Mouse (Mus musculus) intestine, postnatal 0 days (tissue): ENCODE results near the gene Zmpste24. TPM values are rescaled to one million over a fixed set of nuclear protein-coding genes. Genes with fewer than 3 reads are reported as not detected.
"Not testable (repeated sequence)": the region's sequence is repeated elsewhere in the genome, so short reads cannot be mapped to it uniquely, and the experiment has no call there.

Experiments used
- ATAC-seq: fragments of 200-750 bp; cut with Nextera tagmentation; 2 replicates; pipeline ENCODE4 v1.8.0; 2017; ENCODE audit warnings: mild to moderate bottlenecking, moderate TSS enrichment, moderate library complexity
- H3K27ac ChIP-seq: fragments of 300-500 bp; sonication (generic); 2 replicates; pipeline ENCODE4 v1.5.1; 2014; ENCODE audit warnings: mild to moderate bottlenecking, low read depth, low read length, moderate library complexity
- H3K27me3 ChIP-seq: fragments of 300-500 bp; sonication (generic); replicated peaks from 2 replicates; pipeline ENCODE4 v1.6.1; 2014; ENCODE audit warnings: low read length, mixed read lengths; ENCODE audit not compliant: control insufficient read depth, insufficient read depth
- H3K36me3 ChIP-seq: fragments of 300-500 bp; sonication (generic); 2 replicates; pipeline ENCODE4 v1.6.1; 2014; ENCODE audit warnings: mild to moderate bottlenecking, moderate library complexity; ENCODE audit not compliant: control insufficient read depth, insufficient read depth
- H3K4me1 ChIP-seq: fragments of 300-500 bp; sonication (generic); replicated peaks from 2 replicates; pipeline ENCODE4 v1.6.1; 2014; ENCODE audit warnings: antibody characterized with exemption, low read length, mixed read lengths; ENCODE audit not compliant: control insufficient read depth, insufficient read depth
- H3K4me2 ChIP-seq: fragments of 300-500 bp; sonication (generic); replicated peaks from 2 replicates; pipeline ENCODE4 v1.6.1; 2014; ENCODE audit warnings: low read depth, mild to moderate bottlenecking, moderate library complexity
- H3K4me3 ChIP-seq: fragments of 300-500 bp; sonication (generic); 2 replicates; pipeline ENCODE4 v1.5.1; 2014; ENCODE audit warnings: low read depth, low read length
- H3K9ac ChIP-seq: fragments of 300-500 bp; sonication (generic); 2 replicates; pipeline ENCODE4 v1.6.1; 2014; ENCODE audit warnings: mild to moderate bottlenecking, low read depth, low read length
- H3K9me3 ChIP-seq: fragments of 300-500 bp; sonication (generic); 2 replicates; pipeline ENCODE4 v1.6.1; 2016; ENCODE audit warnings: mixed run types; ENCODE audit not compliant: control insufficient read depth
- CTCF ChIP-seq: sonication (generic); IDR thresholded peaks from 2 replicates; pipeline ENCODE4 v1.5.1; 2016; ENCODE audit warnings: low read depth, mild to moderate bottlenecking, control low read depth, antibody characterized with exemption, moderate library complexity
- WGBS: fragments of 180-500 bp; shearing (Covaris S2); extraction: QIAGEN DNeasy Blood & Tissue Kit; methylation state at CpG from one replicate; pipeline ENCODE4 v1.1.7; 2014; 5-methylcytosine and 5-hydroxymethylcytosine counted together
- polyA plus RNA-seq: library from polyadenylated mRNA; unstranded; fragments of >200 nt; fragmentation: Nextera tagmentation; extraction: Ambion mirVana; gene quantifications from 2 replicates; pipeline ENCODE4 v1.2.1, GENCODE M21; 2015

Zmpste24 gene
- polyA plus RNA-seq, 1 experiment from 2014 or later: 22.9 TPM

DNA sequence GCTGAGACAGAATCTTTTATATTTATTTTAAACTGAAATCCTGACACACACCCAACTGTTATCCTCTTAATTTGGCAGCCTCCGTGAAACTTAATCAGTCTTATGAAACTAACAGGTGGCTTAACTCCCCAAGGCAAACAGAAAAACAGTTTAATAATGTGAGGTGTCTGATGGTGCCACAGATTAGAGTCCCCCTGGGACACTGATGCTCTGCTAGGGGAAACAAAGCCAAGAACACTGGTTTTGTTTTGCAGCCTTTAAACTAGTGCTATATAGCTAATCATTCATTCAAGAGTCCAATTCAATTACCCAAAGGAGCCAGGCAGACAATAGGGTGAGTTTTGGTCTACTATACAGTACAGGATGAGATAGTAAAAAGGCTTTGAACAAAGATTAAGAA, 17.6 kb downstream of the Zmpste24 start:
- no peaks in the 10 kb centered on the region for H3K27me3 ChIP-seq
- TF ChIP-seq CTCF: no peak
- H3K27ac ChIP-seq: no peak overlapping the region
- H3K4me3 ChIP-seq: no peak overlapping the region
- no peaks in the 10 kb centered on the region for H3K9me3 ChIP-seq
- no peak overlapping the region for H3K4me2 ChIP-seq
- peaks cover 55% of the 10 kb centered on the region for H3K36me3 ChIP-seq
- ATAC-seq: no peak
- H3K4me1 ChIP-seq: no peaks in the 10 kb centered on the region
- H3K9ac ChIP-seq: no peak overlapping the region
- 75% methylated on average over 1 of the region's 1 CpGs for WGBS

GRCm38 (mm10) chr4:121077915-121078646, 20.0 kb downstream of the Zmpste24 start:
- no peaks in the 10 kb centered on the region for H3K27me3 ChIP-seq
- TF ChIP-seq CTCF: no peak
- H3K9me3 ChIP-seq: no peaks in the 10 kb centered on the region
- WGBS: 68% methylated on average over 3 of the region's 3 CpGs
- H3K9ac ChIP-seq: no peak overlapping the region
- H3K4me3 ChIP-seq: no peak overlapping the region
- ATAC-seq: no peak
- peaks cover 47% of the 10 kb centered on the region for H3K36me3 ChIP-seq
- H3K4me1 ChIP-seq: no peaks in the 10 kb centered on the region
- H3K4me2 ChIP-seq: no peak overlapping the region
- no peak overlapping the region for H3K27ac ChIP-seq

- no peaks in the 10 kb centered on the region for H3K27me3 ChIP-seq
- 87% methylated on average over 4 of the region's 4 CpGs for WGBS
These were observed 23.8 kb downstream of the Zmpste24 start for GRCm38 (mm10) chr4:121074250-121074649.

GRCm38 (mm10) chr4:121065336-121065735, 32.7 kb downstream of the Zmpste24 start:
- Histone ChIP-seq H3K27ac (no peak overlapping the region), H3K4me1 (no peaks in the 10 kb centered on the region), H3K9me3 (no peaks in the 10 kb centered on the region), H3K4me3 (no peak overlapping the region), H3K9ac (no peak overlapping the region), H3K27me3 (no peaks in the 10 kb centered on the region), H3K36me3 (peaks cover 42% of the 10 kb centered on the region), H3K4me2 (no peak overlapping the region)
- 62% methylated on average over 2 of the region's 2 CpGs for WGBS
- no peak for TF ChIP-seq CTCF
- ATAC-seq: no peak

More at GRCm38 (mm10) chr4:121074250-121074649, 23.8 kb downstream of the Zmpste24 start:
- H3K4me3 ChIP-seq: no peak overlapping the region
- H3K27ac ChIP-seq: no peak overlapping the region
- peaks cover 29% of the 10 kb centered on the region for H3K36me3 ChIP-seq
- no peak for ATAC-seq
- no peak overlapping the region for H3K9ac ChIP-seq
- no peaks in the 10 kb centered on the region for H3K4me1 ChIP-seq
- no peaks in the 10 kb centered on the region for H3K9me3 ChIP-seq
- no peak overlapping the region for H3K4me2 ChIP-seq
- no peak for TF ChIP-seq CTCF

- not testable (repeated sequence) for H3K4me1 ChIP-seq, H3K4me2 ChIP-seq, H3K27ac ChIP-seq, H3K9ac ChIP-seq, ATAC-seq, H3K9me3 ChIP-seq, H3K4me3 ChIP-seq, H3K27me3 ChIP-seq
- H3K36me3 ChIP-seq: peaks cover 30% of the 10 kb centered on the region; the same call in 1 of the 2 replicates
- WGBS: 84% methylated on average over 10 of the region's 10 CpGs
These were observed 38.8 kb downstream of the Zmpste24 start for GRCm38 (mm10) chr4:121059218-121059617.

GRCm38 (mm10) chr4:121057032-121057431, 41.0 kb downstream of the Zmpste24 start:
- Histone ChIP-seq H3K4me1 (no peaks in the 10 kb centered on the region), H3K4me2 (no peak overlapping the region), H3K9me3 (no peaks in the 10 kb centered on the region), H3K27ac (no peak overlapping the region), H3K27me3 (no peaks in the 10 kb centered on the region), H3K36me3 (peaks cover 13% of the 10 kb centered on the region; the same call in 1 of the 2 replicates), H3K9ac (no peak overlapping the region), H3K4me3 (no peak overlapping the region)
- no peak for TF ChIP-seq CTCF
- no peak for ATAC-seq
- WGBS: 68% methylated on average over 2 of the region's 2 CpGs
